Mouse (Mus musculus) stomach, postnatal 0 days (tissue): ENCODE measurements around the gene Oit1. TPM values are rescaled to one million over a fixed set of nuclear protein-coding genes. Genes with fewer than 3 reads are reported as not detected.

Experiments
- ATAC-seq: fragments of 200-750 bp; cut with Nextera tagmentation; 2 replicates; pipeline ENCODE4 v1.8.0; 2017; ENCODE audit not compliant: low FRiP score, low TSS enrichment
- DNase-seq: peaks from one replicate; pipeline ENCODE4 v3.0.0-alpha.2; 2016; ENCODE audit warnings: low spot score
- H3K27ac ChIP-seq: fragments of 300-500 bp; sonication (generic); replicated peaks from 2 replicates; pipeline ENCODE4 v1.5.1; 2014; ENCODE audit warnings: mild to moderate bottlenecking, control low read depth
- H3K27me3 ChIP-seq: fragments of 300-500 bp; sonication (generic); 2 replicates; pipeline ENCODE4 v1.6.1; 2014; ENCODE audit warnings: low read length; ENCODE audit not compliant: control insufficient read depth, insufficient read depth
- H3K36me3 ChIP-seq: fragments of 300-500 bp; sonication (generic); 2 replicates; pipeline ENCODE4 v1.6.1; 2014; ENCODE audit warnings: low read length, mixed read lengths; ENCODE audit not compliant: control insufficient read depth, insufficient read depth
- H3K4me1 ChIP-seq: fragments of 300-500 bp; sonication (generic); replicated peaks from 2 replicates; pipeline ENCODE4 v1.6.1; 2014; ENCODE audit warnings: antibody characterized with exemption; ENCODE audit not compliant: control insufficient read depth, insufficient read depth
- H3K4me2 ChIP-seq: fragments of 300-500 bp; sonication (generic); replicated peaks from 2 replicates; pipeline ENCODE4 v1.6.1; 2014; ENCODE audit warnings: low read depth, mild to moderate bottlenecking, control low read depth, moderate library complexity
- H3K4me3 ChIP-seq: fragments of 300-500 bp; sonication (generic); 2 replicates; pipeline ENCODE4 v1.5.1; 2014; ENCODE audit warnings: low read depth, low read length, control low read depth
- H3K9ac ChIP-seq: fragments of 300-500 bp; sonication (generic); 2 replicates; pipeline ENCODE4 v1.6.1; 2014; ENCODE audit warnings: mild to moderate bottlenecking, low read length, control low read depth, mixed read lengths
- H3K9me3 ChIP-seq: fragments of 300-500 bp; sonication (generic); 2 replicates; pipeline ENCODE4 v1.6.1; 2016; ENCODE audit warnings: low read length; ENCODE audit not compliant: control insufficient read depth
- CTCF ChIP-seq: IDR thresholded peaks from 2 replicates; pipeline ENCODE4 v1.5.1; 2016; ENCODE audit warnings: antibody characterized with exemption, low read depth, mild to moderate bottlenecking, moderate library complexity
- EP300 ChIP-seq: optimal IDR thresholded peaks from 2 replicates; pipeline ENCODE3; 2016; ENCODE audit warnings: antibody characterized with exemption
- WGBS: fragments of 180-500 bp; shearing (Covaris S2); extraction: QIAGEN DNeasy Blood & Tissue Kit; methylation state at CpG from one replicate; pipeline ENCODE4 v1.1.7; 2014; 5-methylcytosine and 5-hydroxymethylcytosine counted together
- polyA plus RNA-seq: library from polyadenylated mRNA; unstranded; fragments of >200 nt; fragmentation: Nextera tagmentation; extraction: Ambion mirVana; gene quantifications from 2 replicates; pipeline ENCODE4 v1.2.1, GENCODE M21; 2015

Gene Oit1
- polyA plus RNA-seq, 1 experiment from 2014 or later, result 57.9 TPM

DNA sequence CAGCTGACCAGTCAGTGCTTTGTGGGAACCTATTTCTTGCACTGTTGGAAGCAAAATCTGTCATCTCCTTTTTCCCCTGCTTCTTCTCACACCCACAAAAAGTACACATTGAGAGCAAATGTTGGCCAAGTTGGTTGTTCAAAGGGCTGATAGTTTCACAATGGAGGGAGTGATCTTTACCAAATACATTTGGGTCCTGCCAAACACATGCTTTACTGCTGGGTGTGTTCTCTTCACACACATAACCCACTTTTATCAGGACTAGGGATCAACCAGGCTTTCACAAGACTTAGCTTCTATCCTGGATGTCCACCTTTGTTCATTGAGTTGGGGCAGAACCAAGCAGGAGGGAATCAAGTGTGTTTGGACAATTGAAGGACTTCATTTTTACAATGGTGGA lies 20.0 kb upstream of the Oit1 start:
- Histone ChIP-seq H3K36me3 (no peaks in the 10 kb centered on the region), H3K4me1 (no peaks in the 10 kb centered on the region), H3K27ac (no peak overlapping the region), H3K9ac (no peak overlapping the region), H3K9me3 (no peaks in the 10 kb centered on the region), H3K27me3 (no peaks in the 10 kb centered on the region), H3K4me3 (no peak overlapping the region), H3K4me2 (no peak overlapping the region)
- ATAC-seq (no peak), DNase-seq (no peak)
- TF ChIP-seq CTCF, result no peak
- TF ChIP-seq EP300, result no peak

DNA sequence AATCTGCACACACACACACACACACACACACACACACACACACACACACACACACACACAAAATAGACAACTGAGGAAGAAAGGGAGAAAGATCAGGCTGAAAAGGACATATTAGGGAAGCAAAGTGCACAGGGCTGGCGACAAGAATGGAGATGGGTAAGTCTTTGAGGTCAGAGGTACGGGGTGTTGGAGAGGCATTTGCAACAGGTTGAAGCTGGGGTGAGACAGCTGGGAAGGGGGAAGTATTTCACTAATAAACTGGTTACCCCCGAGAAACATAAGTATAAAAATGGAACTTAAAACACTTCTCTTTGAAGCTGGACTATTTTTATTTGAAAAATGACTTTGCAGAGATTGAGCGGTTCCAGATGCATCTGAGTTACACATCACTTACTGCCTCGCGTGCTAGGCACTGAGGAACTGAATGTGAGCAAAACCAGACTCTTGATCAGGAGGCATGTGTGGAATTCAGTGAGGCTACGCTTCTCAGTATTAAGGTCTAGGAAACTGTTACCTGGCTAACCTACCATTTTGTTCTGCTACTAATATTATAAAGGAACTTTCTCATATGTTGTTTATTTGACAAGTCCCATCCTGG lies 17.2 kb upstream of the Oit1 start:
- no peaks in the 10 kb centered on the region for H3K4me1 ChIP-seq
- 54% methylated on average over 7 of the region's 7 CpGs for WGBS
- DNase-seq, result no peak

GRCm38 (mm10) chr14:8392181-8392825 lies 13.7 kb upstream of the Oit1 start:
- H3K9me3 ChIP-seq, result no peaks in the 10 kb centered on the region
- no peaks in the 10 kb centered on the region for H3K36me3 ChIP-seq
- no peaks in the 10 kb centered on the region for H3K27me3 ChIP-seq
- H3K4me2 ChIP-seq, result no peak overlapping the region
- DNase-seq (no peak), ATAC-seq (no peak)
- 45% methylated on average over 6 of the region's 6 CpGs for WGBS
- TF ChIP-seq EP300, result no peak
- TF ChIP-seq CTCF, result no peak
- H3K4me1 ChIP-seq, result no peaks in the 10 kb centered on the region
- H3K27ac ChIP-seq, result no peak overlapping the region
- H3K9ac ChIP-seq, result no peak overlapping the region
- H3K4me3 ChIP-seq, result no peak overlapping the region

More for the DNA sequence above, 17.2 kb upstream of the Oit1 start:
- TF ChIP-seq CTCF (no peak), EP300 (no peak)
- no peak for ATAC-seq
- H3K27me3 ChIP-seq, result no peaks in the 10 kb centered on the region
- no peak overlapping the region for H3K4me2 ChIP-seq
- H3K9ac ChIP-seq, result no peak overlapping the region
- H3K9me3 ChIP-seq, result no peaks in the 10 kb centered on the region
- H3K36me3 ChIP-seq, result no peaks in the 10 kb centered on the region
- no peak overlapping the region for H3K27ac ChIP-seq
- no peak overlapping the region for H3K4me3 ChIP-seq

GRCm38 (mm10) chr14:8369394-8369793 lies 9.2 kb downstream of the Oit1 start:
- no peaks in the 10 kb centered on the region for H3K9me3 ChIP-seq
- H3K9ac ChIP-seq, result no peak overlapping the region
- no peaks in the 10 kb centered on the region for H3K36me3 ChIP-seq
- H3K4me2 ChIP-seq, result no peak overlapping the region
- ATAC-seq, result no peak
- TF ChIP-seq CTCF (no peak), EP300 (no peak)
- WGBS, result 79% methylated on average over 4 of the region's 4 CpGs
- H3K4me1 ChIP-seq, result no peaks in the 10 kb centered on the region
- no peaks in the 10 kb centered on the region for H3K27me3 ChIP-seq
- no peak for DNase-seq
- no peak overlapping the region for H3K27ac ChIP-seq
- no peak overlapping the region for H3K4me3 ChIP-seq

DNA sequence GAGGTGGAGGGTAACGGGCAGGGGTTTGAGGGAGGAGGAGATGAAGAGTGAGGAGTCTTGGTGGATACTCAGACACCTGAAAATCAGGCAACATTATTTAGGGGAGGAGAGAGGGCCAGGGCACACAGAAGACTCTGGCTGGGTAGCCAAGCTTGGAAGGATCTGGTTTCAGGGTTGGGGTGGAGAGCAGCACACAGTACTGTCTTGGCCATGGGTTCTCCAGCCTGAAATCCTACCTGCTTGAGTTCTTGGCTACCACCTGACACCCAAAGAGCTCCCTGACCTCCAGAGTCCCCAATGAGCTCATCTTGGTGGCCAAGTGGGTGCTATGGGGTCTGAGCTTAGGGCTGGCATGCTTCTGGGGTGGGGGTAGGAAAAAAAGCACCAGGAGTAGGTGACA lies 9.7 kb downstream of the Oit1 start:
- 81% methylated on average over 1 of the region's 1 CpGs for WGBS
- ATAC-seq, result no peak

GRCm38 (mm10) chr14:8367727-8368520 lies 10.6 kb downstream of the Oit1 start:
- WGBS, result 41% methylated on average over 4 of the region's 4 CpGs
- no peaks in the 10 kb centered on the region for H3K9me3 ChIP-seq
- H3K9ac ChIP-seq, result no peak overlapping the region
- peak overlapping the region; percentile 80 for H3K27ac ChIP-seq
- no peaks in the 10 kb centered on the region for H3K36me3 ChIP-seq
- no peak overlapping the region for H3K4me3 ChIP-seq
- TF ChIP-seq EP300 (no peak), CTCF (no peak)
- no peaks in the 10 kb centered on the region for H3K4me1 ChIP-seq
- no peak overlapping the region for H3K4me2 ChIP-seq
- ATAC-seq, result no peak
- DNase-seq, result no peak
- H3K27me3 ChIP-seq, result no peaks in the 10 kb centered on the region

More for the DNA sequence above, 9.7 kb downstream of the Oit1 start:
- Histone ChIP-seq H3K27me3 (no peaks in the 10 kb centered on the region), H3K9me3 (no peaks in the 10 kb centered on the region), H3K36me3 (no peaks in the 10 kb centered on the region), H3K4me2 (no peak overlapping the region), H3K4me1 (no peaks in the 10 kb centered on the region), H3K27ac (no peak overlapping the region), H3K9ac (no peak overlapping the region), H3K4me3 (no peak overlapping the region)
- TF ChIP-seq CTCF (no peak), EP300 (no peak)
- no peak for DNase-seq
